Mouse (Mus musculus): ENCODE data around the gene Mical1. TPM values are rescaled to one million over a fixed set of nuclear protein-coding genes. Genes with fewer than 3 reads are reported as not detected.

Mical1 gene
- polyA plus RNA-seq, 2 experiments = 2.6 to 2.8 TPM

GRCm38 (mm10) chr10:41489708-41490517 is 13.8 kb downstream of the Mical1 start, which contains the start of the genes Smpd2 and Ppil6:
TSS of gene Smpd2 (minus strand) at chr10:41490369.
TSS of gene Ppil6 (plus strand) at chr10:41490439.
- Histone ChIP-seq H3K4me1 (replicated peaks; ENCODE audit: control insufficient read depth in 2 of 2, insufficient read depth in 2 of 2, low read length in 1 of 2) (peaks cover 2 to 6% of the 10 kb centered on the region in 2 experiments; a peak in 1 of 4 replicates), H3K9me3 (ENCODE audit: control insufficient read depth, low read length) (no peaks in the 10 kb centered on the region), H3K27ac (no peak within 1 kb of the TSS), H3K9ac (replicated peaks) (peak within 1 kb of the TSS; percentile 50), H3K4me3 (ENCODE audit: insufficient read depth in 1 of 2, low read depth in 2 of 2, low read length in 2 of 2) (peak within 1 kb of the TSS; percentile 60 to 61), H3K4me2 (ENCODE audit: low read depth) (peak within 1 kb of the TSS; percentile 82), H3K27me3 (ENCODE audit: control insufficient read depth, insufficient read depth, low read length) (no peaks in the 10 kb centered on the region; the same call in 1 of the 2 replicates), H3K36me3 (replicated peaks; ENCODE audit: control insufficient read depth, insufficient read depth, low read depth) (no peaks in the 10 kb centered on the region)
- ATAC-seq (ENCODE audit: insufficient read depth) = peak; percentile 88
- TF ChIP-seq CTCF (IDR thresholded peaks at IDR 0.05; ENCODE audit: low read depth) (0 out of 2 replicates have a peak, but pooled peaks have one; percentile 8), EP300 (IDR thresholded peaks at IDR 0.05; ENCODE audit: low read depth) (no peak)
- peak; percentile 76 to 85 (median 78) for DNase-seq (ENCODE audit: low read depth in 3 of 3, low spot score in 3 of 3)
- WGBS (ENCODE audit: insufficient replicate concordance) = 1% methylated on average over 50 of the region's 50 CpGs

- peak overlapping the region; percentile 50 for H3K9ac ChIP-seq (replicated peaks)
- no peak for TF ChIP-seq CTCF (IDR thresholded peaks at IDR 0.05; ENCODE audit: low read depth)
- H3K36me3 ChIP-seq (replicated peaks; ENCODE audit: control insufficient read depth, insufficient read depth, low read depth) = no peaks in the 10 kb centered on the region
- peak; percentile 25 for ATAC-seq (ENCODE audit: insufficient read depth)
- no peak overlapping the region for H3K27ac ChIP-seq
- peak overlapping the region; percentile 82 for H3K4me2 ChIP-seq (ENCODE audit: low read depth)
- H3K27me3 ChIP-seq (ENCODE audit: control insufficient read depth, insufficient read depth, low read length) = no peaks in the 10 kb centered on the region; the same call in 1 of the 2 replicates
- H3K4me1 ChIP-seq (replicated peaks; ENCODE audit: control insufficient read depth in 2 of 2, insufficient read depth in 2 of 2, low read length in 1 of 2) = peaks cover 2 to 6% of the 10 kb centered on the region in 2 experiments; a peak in 1 of 4 replicates
- DNase-seq (ENCODE audit: low read depth in 3 of 3, low spot score in 3 of 3) = no peak
- under 1% methylated on average over 29 of the region's 29 CpGs for whole genome bisulfite sequencing (ENCODE audit: insufficient replicate concordance)
- peak overlapping the region; percentile 60 to 61 for H3K4me3 ChIP-seq (ENCODE audit: insufficient read depth in 1 of 2, low read depth in 2 of 2, low read length in 2 of 2)
- no peaks in the 10 kb centered on the region for H3K9me3 ChIP-seq (ENCODE audit: control insufficient read depth, low read length)
Measured at GRCm38 (mm10) chr10:41490518-41490873, 14.4 kb downstream of the Mical1 start.

DNA sequence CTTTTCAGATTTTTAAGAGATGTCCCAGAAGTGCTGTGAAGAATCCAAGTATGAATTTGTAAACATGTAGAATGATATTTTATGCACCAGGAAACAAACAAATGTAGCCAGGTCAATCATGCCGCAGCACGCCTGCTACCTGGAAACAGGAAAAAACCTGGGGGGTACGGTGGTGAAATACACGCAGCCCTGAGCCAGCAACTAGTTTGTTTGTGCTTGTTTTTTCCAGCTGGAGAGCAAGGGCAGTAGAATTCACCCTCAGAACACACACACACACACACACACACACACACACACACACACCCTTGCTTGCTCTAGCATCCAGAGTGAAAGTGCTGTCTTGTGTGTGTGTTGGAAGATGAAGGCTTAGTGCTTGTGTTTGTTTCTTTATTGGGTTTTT is 15.0 kb downstream of the Mical1 start:
- peaks cover 2 to 6% of the 10 kb centered on the region in 2 experiments; a peak in 1 of 4 replicates for H3K4me1 ChIP-seq (replicated peaks; ENCODE audit: control insufficient read depth in 2 of 2, insufficient read depth in 2 of 2, low read length in 1 of 2)
- no peak overlapping the region for H3K9ac ChIP-seq (replicated peaks)
- no peak for ATAC-seq (ENCODE audit: insufficient read depth)
- no peak for DNase-seq (ENCODE audit: low read depth in 3 of 3, low spot score in 3 of 3)
- H3K27ac ChIP-seq = no peak overlapping the region
- H3K9me3 ChIP-seq (ENCODE audit: control insufficient read depth, low read length) = no peaks in the 10 kb centered on the region
- 38% methylated on average over 4 of the region's 4 CpGs for WGBS (ENCODE audit: insufficient replicate concordance)
- no peaks in the 10 kb centered on the region; the same call in 1 of the 2 replicates for H3K27me3 ChIP-seq (ENCODE audit: control insufficient read depth, insufficient read depth, low read length)
- H3K36me3 ChIP-seq (replicated peaks; ENCODE audit: control insufficient read depth, insufficient read depth, low read depth) = no peaks in the 10 kb centered on the region
- H3K4me2 ChIP-seq (ENCODE audit: low read depth) = no peak overlapping the region; the same call in 1 of the 2 replicates
- H3K4me3 ChIP-seq (ENCODE audit: insufficient read depth in 1 of 2, low read depth in 2 of 2, low read length in 2 of 2) = no peak overlapping the region
- no peak for TF ChIP-seq EP300 (IDR thresholded peaks at IDR 0.05; ENCODE audit: low read depth)
- no peak for TF ChIP-seq CTCF (IDR thresholded peaks at IDR 0.05; ENCODE audit: low read depth)

DNA sequence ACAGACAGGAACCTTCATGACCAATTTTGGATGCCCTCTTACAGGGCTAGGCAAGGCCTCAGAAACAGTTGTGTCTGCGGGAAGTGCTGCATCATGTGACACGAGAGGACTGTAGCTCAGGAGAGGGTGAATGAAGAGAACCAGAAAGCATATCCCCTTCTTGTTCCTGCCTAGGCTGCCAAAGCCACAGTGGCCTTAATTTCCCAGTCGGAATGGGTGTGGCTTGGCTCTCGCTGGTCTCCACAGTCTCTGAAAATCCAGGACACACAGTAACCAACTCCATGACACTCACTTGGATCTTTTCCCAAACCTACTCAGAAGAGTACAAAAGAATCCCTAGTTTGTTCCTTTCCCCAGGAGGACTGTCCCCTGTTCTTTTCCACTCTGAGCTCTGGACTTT is 24.8 kb downstream of the Mical1 start:
- DNase-seq (ENCODE audit: low read depth in 3 of 3, low spot score in 3 of 3) (no peak), ATAC-seq (ENCODE audit: insufficient read depth) (no peak)
- no peak overlapping the region for H3K27ac ChIP-seq
- 57% methylated on average over 4 of the region's 4 CpGs for WGBS (ENCODE audit: insufficient replicate concordance)
- no peaks in the 10 kb centered on the region for H3K9me3 ChIP-seq (ENCODE audit: control insufficient read depth, low read length)
- no peaks in the 10 kb centered on the region for H3K4me1 ChIP-seq (replicated peaks; ENCODE audit: control insufficient read depth in 2 of 2, insufficient read depth in 2 of 2, low read length in 1 of 2)
- H3K36me3 ChIP-seq (replicated peaks; ENCODE audit: control insufficient read depth, insufficient read depth, low read depth) = no peaks in the 10 kb centered on the region
- H3K9ac ChIP-seq (replicated peaks) = no peak overlapping the region
- no peak overlapping the region for H3K4me2 ChIP-seq (ENCODE audit: low read depth)
- H3K4me3 ChIP-seq (ENCODE audit: insufficient read depth in 1 of 2, low read depth in 2 of 2, low read length in 2 of 2) = no peak overlapping the region
- no peak for TF ChIP-seq CTCF (IDR thresholded peaks at IDR 0.05; ENCODE audit: low read depth)
- no peak for TF ChIP-seq EP300 (IDR thresholded peaks at IDR 0.05; ENCODE audit: low read depth)
- H3K27me3 ChIP-seq (ENCODE audit: control insufficient read depth, insufficient read depth, low read length) = no peaks in the 10 kb centered on the region

DNA sequence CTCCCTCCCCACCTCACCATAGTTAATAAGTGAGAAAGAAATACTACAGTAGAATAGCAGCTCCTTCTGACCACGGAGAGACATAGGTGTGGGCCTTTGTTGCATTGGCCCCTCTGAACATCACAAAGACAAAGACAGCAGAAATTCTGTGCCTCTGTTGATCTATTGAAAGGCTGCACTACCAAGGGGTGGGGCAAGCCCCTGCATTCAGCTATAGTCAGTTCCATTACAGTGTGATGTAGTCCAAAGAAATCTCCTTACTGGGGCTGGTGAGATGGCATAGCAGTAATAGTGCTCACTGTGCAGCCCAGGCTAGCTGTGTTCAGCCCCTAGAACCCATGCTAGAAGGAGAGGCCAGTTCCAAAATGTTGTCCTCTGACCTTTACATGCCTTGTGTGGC is 28.9 kb downstream of the Mical1 start:
- Histone ChIP-seq H3K9me3 (ENCODE audit: control insufficient read depth, low read length) (no peaks in the 10 kb centered on the region), H3K9ac (replicated peaks) (no peak overlapping the region), H3K27me3 (ENCODE audit: control insufficient read depth, insufficient read depth, low read length) (no peaks in the 10 kb centered on the region), H3K4me3 (ENCODE audit: insufficient read depth in 1 of 2, low read depth in 2 of 2, low read length in 2 of 2) (no peak overlapping the region), H3K4me1 (replicated peaks; ENCODE audit: control insufficient read depth in 2 of 2, insufficient read depth in 2 of 2, low read length in 1 of 2) (no peaks in the 10 kb centered on the region), H3K4me2 (ENCODE audit: low read depth) (no peak overlapping the region), H3K36me3 (replicated peaks; ENCODE audit: control insufficient read depth, insufficient read depth, low read depth) (no peaks in the 10 kb centered on the region), H3K27ac (no peak overlapping the region)
- 65% methylated on average over 1 of the region's 1 CpGs for WGBS (ENCODE audit: insufficient replicate concordance)
- ATAC-seq (ENCODE audit: insufficient read depth) (no peak), DNase-seq (ENCODE audit: low read depth in 3 of 3, low spot score in 3 of 3) (no peak)
- TF ChIP-seq EP300 (IDR thresholded peaks at IDR 0.05; ENCODE audit: low read depth) = no peak
- TF ChIP-seq CTCF (IDR thresholded peaks at IDR 0.05; ENCODE audit: low read depth) = no peak
